Mouse (Mus musculus) cerebellum, adult 18-20 months (tissue): ENCODE data around the gene Gm39566.

ENCODE experiments used
- DNase-seq, 2 experiments: peaks; one replicate each; pipeline ENCODE4 v3.0.0; 2021

The Gm39566 gene

DNA sequence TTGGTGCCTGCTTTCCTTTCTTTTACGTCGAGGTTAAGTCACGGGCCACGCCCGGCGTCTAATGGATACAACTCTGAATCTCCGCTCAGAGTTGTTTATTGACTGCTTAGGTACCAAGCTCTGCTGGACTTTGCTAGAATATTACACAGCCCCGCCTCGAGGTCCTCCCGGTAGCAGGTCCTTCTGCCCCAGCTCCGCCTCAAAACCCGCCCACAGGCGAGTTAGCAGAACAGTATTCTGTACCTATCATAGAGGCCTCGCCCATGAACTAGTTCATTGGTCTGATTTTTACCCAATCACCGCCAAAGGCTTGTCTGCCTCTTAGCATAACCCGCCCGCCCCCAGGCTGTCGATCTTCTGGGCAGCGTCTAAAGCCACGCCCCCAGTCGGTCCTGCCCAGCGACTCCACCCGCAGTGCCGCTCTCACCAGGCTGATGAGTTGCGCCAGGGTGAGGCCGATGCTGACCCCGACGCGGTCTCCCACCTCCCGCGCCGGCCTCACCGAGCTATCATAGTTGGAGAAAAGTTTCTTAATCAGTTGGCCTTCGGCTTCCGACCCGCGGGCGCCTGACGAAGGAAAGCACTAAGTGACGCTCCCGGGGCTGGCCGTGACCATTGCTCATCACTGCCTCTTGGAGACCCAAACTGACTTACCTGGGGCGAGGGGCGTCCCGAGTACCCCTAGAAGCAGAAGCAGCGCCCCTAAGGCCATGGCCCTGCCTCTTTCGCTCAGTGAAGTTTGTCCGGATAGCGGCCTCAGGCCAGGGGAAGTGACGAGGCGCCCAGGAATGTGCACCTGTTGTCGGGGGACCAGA, 19.7 kb downstream of the Gm39566 start, which contains the start of gene Chrnb1:
Gene Chrnb1 (minus strand): TSS at position 776 of the 815 bp plus-strand sequence.
- peak; percentile 87 to 94 for DNase-seq

DNA sequence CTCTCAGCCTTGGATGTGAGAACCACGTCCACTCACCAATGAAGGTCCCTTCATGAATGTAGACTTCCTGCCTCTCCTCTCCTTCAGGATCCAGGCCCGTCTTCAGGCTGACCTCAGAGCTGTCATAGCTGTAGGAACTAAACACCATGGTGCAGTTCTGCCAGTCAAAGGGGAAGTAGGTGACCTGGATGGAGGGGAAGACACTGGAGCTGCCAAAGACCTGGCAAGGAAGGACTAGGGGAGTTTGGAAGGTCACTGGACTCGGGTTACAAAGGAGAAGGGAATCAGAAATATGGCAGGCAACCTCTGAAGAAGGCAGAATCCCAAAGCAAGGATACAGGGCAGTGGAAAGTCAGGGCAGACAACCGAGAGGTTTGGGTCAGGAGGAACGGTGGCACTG, 21.7 kb downstream of the Gm39566 start:
- no peak for DNase-seq

DNA sequence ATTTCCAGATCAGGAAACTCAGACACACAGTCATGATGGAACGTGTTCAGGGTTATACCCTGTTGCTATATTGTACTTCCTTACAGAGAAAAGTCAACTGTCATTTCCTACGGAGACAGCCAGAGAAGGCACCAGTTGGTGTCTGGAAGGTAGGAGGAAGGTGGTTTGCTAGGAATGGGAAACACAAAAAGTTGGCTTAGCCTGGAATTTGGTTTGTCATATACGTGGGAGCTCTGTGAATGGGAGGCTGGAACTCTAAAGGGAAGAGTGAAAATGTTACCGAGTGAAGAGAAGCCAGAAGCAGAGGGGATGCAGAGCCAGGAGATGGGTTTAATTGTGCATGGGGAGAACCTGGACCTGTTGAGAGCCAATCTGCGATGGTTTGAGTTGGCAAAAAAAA, 23.7 kb downstream of the Gm39566 start:
- DNase-seq: no peak

DNA sequence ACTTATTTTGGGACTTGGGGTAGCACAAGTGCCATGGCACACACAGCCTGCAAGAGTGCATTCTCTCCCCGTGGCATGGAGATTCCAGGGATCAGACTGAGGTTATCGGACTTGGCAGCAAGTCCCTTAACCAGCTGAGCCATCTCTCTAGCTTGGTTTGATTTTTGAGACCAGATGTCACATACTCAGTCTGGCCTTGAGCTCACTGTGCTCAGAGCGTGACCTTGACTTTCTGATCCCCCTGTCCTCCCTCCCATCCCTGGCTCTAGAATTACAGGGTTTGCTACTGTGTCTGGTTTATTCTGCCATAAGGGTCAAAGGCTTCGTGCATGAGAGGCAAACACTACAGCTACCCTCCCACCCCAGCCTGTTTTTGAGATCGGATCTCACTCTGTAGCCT, 25.7 kb downstream of the Gm39566 start:
- no peak for DNase-seq

DNA sequence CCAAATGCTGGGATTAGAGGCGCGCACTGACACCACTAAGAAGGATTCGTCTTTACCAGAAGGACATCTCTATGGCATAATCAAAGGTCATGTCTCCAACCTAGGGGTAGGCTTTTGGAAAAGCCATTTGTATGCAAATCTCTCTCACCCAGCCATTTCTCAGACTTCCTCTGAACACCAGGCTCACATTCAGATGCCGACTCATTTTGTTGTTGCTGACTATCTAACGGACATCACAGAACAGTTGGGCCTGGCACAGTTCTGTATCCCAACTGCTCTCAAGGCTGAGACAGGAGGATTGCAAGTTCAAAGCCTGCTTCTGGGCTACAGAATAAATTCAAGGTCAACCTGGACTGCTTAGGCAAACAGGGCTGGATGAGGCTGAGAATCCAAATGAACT, 27.8 kb downstream of the Gm39566 start:
- DNase-seq: no peak

DNA sequence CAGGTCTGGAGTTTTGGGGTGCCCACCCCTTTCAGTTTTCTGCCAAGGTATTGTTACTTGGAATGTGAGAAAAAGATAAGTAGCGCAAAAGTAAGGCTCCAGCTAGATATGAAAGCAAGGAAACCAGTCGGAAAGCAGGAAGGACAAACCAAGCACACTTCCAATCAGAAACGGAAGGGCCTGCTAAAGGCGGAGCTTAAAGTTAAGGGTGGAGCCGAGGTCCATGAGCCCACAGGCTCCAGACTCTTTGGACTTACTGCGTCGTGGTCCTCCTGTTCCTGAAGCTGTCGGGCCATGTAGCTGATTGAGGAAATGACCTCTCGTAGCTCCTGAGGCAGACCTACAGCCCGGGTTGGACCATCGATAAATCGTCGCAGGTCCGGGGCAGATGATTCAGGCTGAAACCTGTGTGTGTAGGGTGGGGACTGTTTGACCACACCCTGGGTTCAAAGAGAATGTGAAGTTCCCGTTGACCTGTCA, 30.3 kb downstream of the Gm39566 start:
- no peak for DNase-seq

DNA sequence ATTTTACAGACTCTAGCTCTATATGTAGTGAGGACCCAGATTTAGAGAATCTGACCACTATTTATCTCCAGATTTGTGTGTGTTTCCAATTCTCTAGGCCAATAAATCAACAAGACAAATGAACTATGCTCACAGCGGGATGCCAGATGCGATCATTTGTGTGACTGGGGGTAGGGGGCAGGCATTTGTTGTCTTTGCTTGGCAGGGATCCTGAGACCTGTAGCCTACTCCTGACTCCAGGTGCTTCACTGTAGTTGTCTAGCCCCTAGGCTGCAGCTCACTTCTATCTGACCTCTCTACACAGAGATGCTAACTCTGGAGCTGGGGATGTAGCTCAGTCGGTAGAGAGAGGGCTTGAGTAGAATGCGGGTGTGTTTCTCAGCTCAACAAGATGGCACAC, 33.3 kb downstream of the Gm39566 start:
- no peak for DNase-seq

DNA sequence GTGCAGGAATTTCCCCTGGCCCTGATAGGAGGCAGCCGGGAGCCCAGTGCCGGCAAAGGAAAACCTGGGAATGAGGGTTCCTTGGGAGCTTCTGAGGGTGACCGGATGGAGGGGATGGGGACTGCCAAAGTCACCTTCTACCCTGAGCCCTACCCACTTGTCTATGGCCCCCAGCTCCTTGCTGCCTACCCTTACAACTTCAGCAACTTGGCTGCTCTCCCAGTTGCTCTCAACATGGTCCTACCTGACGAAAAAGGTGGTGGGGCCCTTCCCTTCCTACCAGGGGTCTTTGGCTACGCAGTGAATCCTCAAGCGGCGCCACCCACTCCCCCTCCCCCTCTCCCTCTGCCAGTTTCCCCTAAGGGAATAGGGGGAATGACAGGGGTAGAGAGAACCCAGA, 36.1 kb downstream of the Gm39566 start:
- no peak for DNase-seq

DNA sequence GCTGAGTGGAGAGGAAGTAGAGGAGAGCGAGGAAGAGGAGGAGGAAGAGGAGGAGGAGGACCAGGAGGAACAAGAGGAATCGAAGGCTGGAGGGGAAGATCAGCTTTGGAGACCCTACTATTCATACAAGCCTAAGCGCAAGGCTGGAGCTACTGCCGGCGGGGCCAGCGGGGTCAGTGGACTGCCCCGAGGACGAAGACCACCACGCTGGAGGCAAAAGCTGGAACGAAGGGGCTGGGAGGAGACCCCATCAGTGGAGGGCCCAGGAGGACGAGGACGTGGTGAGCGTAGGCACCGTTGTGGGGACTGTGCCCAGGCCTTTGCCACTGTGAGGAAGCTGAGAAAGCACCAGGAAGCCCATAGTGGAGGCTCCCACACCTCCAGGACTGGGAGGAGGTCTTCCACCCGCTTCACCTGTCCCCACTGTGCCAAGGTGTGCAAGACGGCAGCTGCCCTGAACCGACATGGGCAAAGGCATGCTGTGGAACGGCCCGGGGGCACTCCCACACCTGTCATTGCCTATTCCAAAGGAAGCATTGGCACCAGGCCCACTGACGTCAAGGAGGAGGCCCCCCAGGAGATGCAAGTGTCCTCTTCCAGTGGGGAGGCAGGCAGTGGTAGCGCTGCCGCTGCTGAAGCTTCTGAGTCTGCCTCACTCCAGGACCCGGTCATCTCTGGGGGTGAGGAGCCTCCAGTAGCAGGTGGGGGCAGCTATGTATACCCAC, 36.7 kb downstream of the Gm39566 start:
- peak; percentile 51 to 62 for DNase-seq

DNA sequence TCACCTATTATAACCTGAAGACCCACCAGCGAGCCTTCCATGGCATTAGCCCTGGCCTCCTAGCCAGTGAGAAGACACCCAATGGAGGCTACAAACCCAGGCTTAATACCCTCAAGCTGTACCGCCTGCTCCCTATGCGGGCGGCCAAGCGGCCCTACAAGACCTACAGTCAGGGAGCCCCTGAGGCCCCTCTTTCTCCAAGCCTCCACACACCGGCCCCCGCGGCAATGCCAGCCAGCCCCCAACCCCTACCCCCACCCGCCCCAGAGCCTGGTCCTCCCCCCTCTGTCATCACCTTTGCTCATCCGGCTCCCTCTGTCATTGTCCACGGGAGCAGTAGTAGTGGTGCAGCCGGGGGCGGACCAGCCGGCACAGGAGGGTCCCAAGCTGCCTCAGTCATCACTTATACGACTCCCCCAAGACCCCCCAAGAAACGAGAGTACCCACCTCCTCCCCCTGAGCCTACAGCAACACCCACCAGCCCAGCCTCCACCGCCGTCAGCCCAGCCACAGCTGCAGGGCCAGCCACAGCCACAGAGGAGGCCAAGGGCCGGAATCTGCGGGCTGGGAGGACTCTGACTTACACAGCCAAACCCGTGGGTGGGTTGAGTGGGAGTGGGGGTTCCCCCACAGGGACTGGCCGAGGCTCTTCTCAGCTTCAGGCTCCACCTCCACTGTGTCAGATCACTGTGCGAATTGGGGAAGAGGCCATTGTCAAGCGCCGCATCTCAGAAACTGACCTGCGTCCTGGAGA, 37.4 kb downstream of the Gm39566 start:
- no peak for DNase-seq

DNA sequence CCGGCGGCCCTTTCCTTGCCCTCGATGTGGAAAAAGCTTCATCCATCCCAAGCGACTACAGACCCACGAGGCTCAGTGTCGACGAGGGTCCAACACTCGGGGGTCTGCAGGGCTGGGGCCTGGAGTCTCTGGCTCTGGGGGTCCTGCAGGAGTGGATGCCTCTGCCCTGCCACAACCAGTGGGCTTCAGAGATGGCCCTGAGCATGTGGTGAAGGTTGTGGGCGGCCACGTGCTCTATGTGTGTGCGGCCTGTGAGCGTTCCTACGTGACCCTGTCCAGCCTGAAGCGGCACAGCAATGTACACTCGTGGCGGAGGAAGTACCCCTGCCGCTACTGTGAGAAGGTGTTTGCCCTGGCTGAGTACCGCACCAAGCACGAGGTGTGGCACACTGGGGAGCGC, 38.6 kb downstream of the Gm39566 start:
- no peak for DNase-seq

DNA sequence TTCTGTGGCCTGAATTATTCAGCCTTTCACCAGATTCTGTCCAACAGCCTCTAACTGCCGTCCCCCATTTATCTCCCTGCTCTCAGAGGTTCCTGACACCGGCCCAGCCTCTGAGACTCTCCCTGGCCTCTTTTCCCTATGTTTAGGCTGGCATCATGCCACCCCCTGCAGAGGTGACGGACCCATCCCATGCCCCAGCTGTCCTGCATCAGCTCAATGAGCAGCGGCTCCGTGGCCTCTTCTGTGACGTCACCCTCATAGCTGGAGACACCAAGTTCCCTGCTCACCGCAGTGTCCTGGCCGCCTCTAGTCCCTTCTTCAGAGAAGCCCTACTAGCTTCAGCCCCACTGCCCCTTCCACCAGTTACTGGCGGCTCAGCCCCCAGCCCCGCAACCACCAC, 39.4 kb downstream of the Gm39566 start:
- peak; percentile 35 to 39 for DNase-seq

DNA sequence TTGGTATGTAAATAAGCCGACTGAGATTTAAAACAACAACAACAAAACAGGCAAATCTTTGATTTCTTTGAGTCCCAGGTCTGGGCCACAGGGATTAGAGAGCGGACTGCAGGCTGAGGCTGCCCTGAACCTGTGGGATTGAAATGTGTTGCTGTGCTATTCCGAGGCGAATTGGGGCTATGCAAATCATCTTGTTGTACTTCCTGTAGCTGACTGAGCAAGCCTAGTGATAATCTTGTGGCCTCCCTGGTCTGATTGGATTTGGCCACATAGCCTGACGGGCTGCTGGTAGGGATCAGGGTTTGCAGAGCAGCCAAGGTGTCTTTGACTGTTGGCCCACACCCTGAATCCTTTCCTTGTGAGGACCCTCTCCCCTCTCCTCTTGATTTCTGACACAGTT, 40.1 kb downstream of the Gm39566 start:
- DNase-seq: no peak

DNA sequence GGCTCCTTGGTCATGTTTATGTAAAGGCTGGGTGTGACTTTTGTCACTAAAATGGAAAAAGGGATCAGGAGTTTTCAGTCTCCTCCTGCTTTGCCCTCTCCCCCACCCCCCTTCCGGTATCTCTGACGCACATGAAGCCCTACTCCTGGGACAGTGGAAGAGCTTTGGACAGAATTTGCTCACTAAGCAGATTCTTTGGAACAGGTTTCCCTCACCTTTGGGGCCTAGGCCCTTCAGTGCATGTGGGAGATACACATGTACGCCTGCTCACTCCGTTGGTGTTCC, 47.5 kb downstream of the Gm39566 start:
- no peak for DNase-seq

DNA sequence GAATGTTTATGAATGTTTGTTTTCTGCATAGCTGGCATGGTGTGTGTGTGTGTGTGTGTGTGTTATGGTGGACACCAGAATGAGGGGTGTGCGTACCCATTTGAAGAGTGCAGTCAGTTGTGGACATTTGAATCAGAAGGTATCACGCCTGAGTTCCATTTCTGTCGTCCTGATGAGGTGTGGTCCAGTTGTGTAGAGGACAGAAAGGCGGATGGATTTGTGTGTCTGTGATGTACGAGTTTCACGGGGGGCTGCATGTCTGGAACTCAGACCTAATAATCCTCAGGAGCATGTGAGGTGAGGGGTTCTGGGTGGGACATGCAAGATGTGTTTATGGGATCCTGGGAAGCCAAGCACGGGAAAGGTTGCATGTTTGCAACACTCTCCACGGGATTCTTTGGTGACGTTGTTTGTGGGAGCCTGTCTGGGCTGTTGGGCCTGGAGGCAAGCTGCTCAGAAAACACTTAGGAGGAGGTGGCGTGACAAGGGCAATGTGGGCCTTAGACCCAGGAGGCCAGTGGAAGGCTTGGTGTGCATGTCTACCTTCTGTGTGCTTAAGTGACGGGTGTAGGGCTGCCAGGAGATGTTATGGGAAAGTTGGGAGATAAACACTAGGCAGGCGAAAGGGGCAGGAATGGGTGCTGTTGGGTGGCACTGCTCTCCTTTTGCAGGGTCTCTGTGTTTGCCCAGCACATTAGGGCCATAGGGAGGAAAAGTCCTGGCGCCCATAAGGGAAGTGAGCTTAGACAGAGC, 48.0 kb downstream of the Gm39566 start:
- peak in 1 of 2 experiments; percentile 43 for DNase-seq

DNA sequence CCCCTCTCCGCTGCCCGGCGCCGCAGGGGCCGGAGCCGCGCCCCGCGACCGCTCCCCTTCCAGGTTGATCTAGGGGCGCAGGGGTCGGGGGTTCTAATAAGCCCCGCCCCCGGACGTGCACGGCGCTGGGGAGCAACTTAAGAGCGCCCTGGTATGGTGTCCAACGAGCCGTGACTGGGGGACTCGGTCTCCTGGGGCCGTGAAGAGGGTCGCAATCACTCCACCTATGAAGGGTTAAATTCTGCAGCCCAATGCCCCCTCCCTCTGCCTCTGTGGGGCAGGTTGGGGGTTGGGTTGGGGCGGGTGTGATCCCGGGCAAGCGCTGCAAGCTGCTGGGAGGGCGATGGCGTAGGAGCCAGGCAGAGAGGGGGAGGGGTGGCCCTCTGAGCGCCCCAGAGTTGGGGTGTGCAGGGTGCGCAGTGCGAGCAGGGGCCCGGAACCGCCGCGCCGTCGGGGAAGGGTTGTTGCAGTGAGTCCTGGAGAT, 48.9 kb downstream of the Gm39566 start:
- DNase-seq: peak; percentile 75 to 76

DNA sequence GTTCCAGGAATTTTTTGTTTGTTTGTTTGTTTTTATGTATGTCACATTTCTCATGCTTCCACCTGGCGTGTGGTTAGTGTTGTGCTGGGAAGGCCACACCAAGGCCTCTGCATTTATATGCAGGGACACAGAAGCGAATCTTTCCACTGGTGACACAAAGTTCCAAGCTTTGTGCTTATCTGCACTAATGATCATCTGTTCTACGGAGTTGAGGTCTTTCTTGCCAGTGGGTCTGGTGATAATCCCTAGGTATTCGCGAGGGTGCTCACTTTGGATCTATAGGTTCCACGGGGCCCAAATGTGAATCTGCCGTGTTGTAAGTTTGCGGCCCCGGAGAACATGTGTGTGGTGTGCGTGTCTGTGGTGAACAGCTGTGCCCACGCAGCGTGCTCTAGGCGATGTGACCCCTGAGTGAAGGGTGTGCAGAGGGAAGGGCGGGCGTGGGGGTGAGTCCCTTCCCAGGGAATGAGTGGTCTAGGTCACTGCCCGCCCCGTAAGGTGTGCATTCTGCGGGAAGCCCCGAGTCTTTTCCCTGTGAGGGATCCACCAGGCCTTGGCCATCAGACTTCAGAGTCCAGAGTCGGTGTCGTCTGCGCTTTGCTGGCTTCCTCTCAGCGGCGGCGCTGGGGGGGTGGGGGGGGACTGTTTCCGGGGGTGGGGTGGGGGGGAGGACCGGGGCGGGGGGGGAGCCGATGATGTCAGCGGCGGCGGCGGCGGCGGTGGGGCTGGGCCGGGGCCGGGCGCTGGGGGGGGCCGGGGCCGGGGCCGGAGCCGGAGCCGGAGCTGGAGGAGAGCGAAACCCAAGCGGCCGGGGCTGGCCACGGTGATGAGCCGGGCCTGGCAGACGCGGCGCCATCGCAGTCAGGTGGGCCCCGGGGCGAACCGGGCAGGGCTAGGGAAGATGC, 49.6 kb downstream of the Gm39566 start, which contains the start of gene Zbtb4:
Gene Zbtb4 (plus strand): TSS at position 692 of the 905 bp plus-strand sequence.
- peak; percentile 50 to 71 for DNase-seq

DNA sequence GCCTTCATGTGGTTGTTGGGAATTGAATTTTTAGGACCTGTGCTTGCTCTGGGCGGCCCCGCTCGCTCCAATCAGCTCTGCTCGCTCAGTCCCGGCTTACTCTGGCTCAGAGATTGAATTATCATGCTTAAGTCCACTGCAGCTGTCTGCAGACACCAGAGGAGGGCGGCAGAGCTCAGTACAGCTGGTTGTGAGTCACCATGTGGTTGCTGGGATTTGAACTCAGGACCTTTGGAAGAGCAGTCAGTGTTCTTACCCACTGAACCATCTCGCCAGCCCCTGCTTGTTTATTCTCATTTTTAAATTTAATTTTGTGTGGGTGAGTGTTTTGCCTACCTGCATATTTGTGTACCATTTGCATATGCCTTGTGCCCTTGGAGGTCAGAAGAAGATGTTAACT, 51.5 kb downstream of the Gm39566 start:
- no peak for DNase-seq

DNA sequence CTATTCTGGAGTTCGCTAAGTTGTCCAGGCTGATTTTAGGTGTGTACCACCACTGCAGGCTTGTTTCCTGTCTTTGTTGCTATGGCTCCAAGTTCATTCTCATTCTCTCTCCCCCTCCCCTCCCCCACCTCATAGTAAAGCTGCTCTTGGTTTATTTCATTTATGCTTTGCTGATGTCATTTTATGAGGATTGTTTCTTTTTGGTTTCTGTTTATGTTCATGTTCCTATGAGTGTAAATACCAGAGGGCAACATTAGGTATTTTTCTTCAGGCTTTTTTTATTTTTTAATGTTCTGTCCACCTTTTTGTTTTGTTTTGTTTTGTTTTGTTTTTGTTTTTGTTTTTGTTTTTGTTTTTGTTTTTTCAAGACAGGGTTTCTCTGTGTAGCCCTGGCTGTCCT, 53.2 kb downstream of the Gm39566 start, which contains the start of gene Slc35g3:
Gene Slc35g3 (minus strand): TSS at position 101 of the 400 bp plus-strand sequence.
- DNase-seq: no peak
